Mouse (Mus musculus) hindbrain, embryonic 14.5 days (tissue): ENCODE results near the gene Med28. TPM values are rescaled to one million over a fixed set of nuclear protein-coding genes. Genes with fewer than 3 reads are reported as not detected.
A peak's percentile ranks its signal among the peaks of the same experiment; 100 is the strongest.

Experiments
- ATAC-seq: fragments of 200-750 bp; cut with Nextera tagmentation; 2 replicates; pipeline ENCODE4 v1.8.0; 2017; ENCODE audit warnings: moderate number of reproducible peaks, mild to moderate bottlenecking, moderate TSS enrichment, moderate library complexity; ENCODE audit not compliant: low FRiP score
- DNase-seq: peaks from one replicate; pipeline ENCODE4 v3.0.0-alpha.2; 2015; ENCODE audit warnings: low spot score
- H3K27ac ChIP-seq: fragments of 300-500 bp; sonication (generic); 2 replicates; pipeline ENCODE4 v1.5.1; 2014; ENCODE audit warnings: mild to moderate bottlenecking, moderate library complexity
- H3K27me3 ChIP-seq: fragments of 300-500 bp; sonication (generic); 2 replicates; pipeline ENCODE4 v1.6.1; 2014; ENCODE audit warnings: mild to moderate bottlenecking, low read length, mixed read lengths; ENCODE audit not compliant: control insufficient read depth, insufficient read depth
- H3K36me3 ChIP-seq: fragments of 300-500 bp; sonication (generic); replicated peaks from 2 replicates; pipeline ENCODE4 v1.6.1; 2014; ENCODE audit not compliant: control insufficient read depth, insufficient read depth
- H3K4me1 ChIP-seq: fragments of 300-500 bp; sonication (generic); replicated peaks from 2 replicates; pipeline ENCODE4 v1.6.1; 2014; ENCODE audit warnings: antibody characterized with exemption, low read length, mixed read lengths; ENCODE audit not compliant: control insufficient read depth, insufficient read depth
- H3K4me2 ChIP-seq: fragments of 300-500 bp; sonication (generic); replicated peaks from 2 replicates; pipeline ENCODE4 v1.6.1; 2014; ENCODE audit warnings: mild to moderate bottlenecking, moderate library complexity
- H3K4me3 ChIP-seq: fragments of 300-500 bp; sonication (generic); replicated peaks from 2 replicates; pipeline ENCODE4 v1.5.1; 2014; ENCODE audit warnings: mild to moderate bottlenecking, low read length
- H3K9ac ChIP-seq: fragments of 300-500 bp; sonication (generic); 2 replicates; pipeline ENCODE4 v1.6.1; 2014
- H3K9me3 ChIP-seq: fragments of 300-500 bp; sonication (generic); 2 replicates; pipeline ENCODE4 v1.6.1; 2016; ENCODE audit warnings: low read length; ENCODE audit not compliant: control insufficient read depth
- WGBS: fragments of 180-500 bp; shearing (Covaris S2); extraction: QIAGEN DNeasy Blood & Tissue Kit; methylation state at CpG from one replicate; pipeline ENCODE4 v1.1.7; 2014; 5-methylcytosine and 5-hydroxymethylcytosine counted together
- polyA plus RNA-seq: library from polyadenylated mRNA; unstranded; fragments of >200 nt; fragmentation: Nextera tagmentation; extraction: Ambion mirVana; gene quantifications from 2 replicates; pipeline ENCODE4 v1.2.1, GENCODE M21; 2014

The Med28 gene
- polyA plus RNA-seq, 1 experiment from 2014 or later, result 253 TPM

DNA sequence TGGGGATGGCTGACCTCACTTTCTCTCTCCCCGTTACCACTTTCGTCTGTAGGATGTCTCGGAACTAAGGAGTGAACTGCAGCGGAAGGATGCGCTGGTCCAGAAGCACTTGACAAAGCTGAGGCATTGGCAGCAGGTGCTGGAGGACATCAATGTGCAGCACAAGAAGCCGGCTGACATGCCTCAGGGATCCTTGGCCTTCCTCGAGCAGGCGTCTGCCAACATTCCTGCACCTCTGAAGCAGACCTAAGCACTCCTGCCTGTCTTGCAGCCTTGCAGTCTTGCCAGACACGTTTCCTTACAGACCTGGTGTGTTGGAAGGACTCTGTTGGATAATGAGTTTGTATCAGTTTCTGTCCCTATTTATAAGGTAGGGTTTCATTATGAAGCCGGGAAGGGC, 5.1 kb downstream of the Med28 start:
- ATAC-seq (no peak), DNase-seq (no peak)
- Histone ChIP-seq H3K9ac (no peak overlapping the region), H3K27ac (no peak overlapping the region), H3K9me3 (no peaks in the 10 kb centered on the region), H3K27me3 (no peaks in the 10 kb centered on the region), H3K4me3 (no peak overlapping the region), H3K36me3 (peaks cover 68% of the 10 kb centered on the region), H3K4me1 (peaks cover 15% of the 10 kb centered on the region), H3K4me2 (no peak overlapping the region)
- 95% methylated on average over 10 of the region's 10 CpGs for WGBS

DNA sequence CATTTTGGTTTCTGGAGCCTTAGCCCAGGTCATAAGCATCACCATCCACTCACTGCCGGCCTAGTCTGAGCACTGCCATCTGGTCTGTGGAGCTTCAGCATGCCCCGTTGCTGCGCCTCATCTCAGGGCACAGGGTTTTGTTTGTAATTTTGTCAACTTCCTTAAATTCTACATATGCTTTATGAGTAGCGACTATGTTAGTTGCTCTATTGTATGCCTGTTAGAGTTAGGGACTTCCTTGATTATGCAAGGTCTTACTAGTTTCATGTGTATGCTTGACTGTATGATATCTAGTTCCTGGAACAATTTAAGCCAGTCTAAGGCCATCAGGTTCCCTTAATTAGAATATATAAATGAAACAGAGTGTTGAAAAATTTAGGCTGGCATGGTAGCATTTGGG, 6.3 kb downstream of the Med28 start:
- WGBS, result 96% methylated on average over 4 of the region's 4 CpGs
- Histone ChIP-seq H3K4me2 (no peak overlapping the region), H3K36me3 (peaks cover 78% of the 10 kb centered on the region), H3K4me3 (no peak overlapping the region), H3K27me3 (no peaks in the 10 kb centered on the region), H3K9ac (no peak overlapping the region), H3K27ac (no peak overlapping the region), H3K9me3 (no peaks in the 10 kb centered on the region), H3K4me1 (peaks cover 7% of the 10 kb centered on the region; the same call in 1 of the 2 replicates)
- DNase-seq (no peak), ATAC-seq (no peak)

DNA sequence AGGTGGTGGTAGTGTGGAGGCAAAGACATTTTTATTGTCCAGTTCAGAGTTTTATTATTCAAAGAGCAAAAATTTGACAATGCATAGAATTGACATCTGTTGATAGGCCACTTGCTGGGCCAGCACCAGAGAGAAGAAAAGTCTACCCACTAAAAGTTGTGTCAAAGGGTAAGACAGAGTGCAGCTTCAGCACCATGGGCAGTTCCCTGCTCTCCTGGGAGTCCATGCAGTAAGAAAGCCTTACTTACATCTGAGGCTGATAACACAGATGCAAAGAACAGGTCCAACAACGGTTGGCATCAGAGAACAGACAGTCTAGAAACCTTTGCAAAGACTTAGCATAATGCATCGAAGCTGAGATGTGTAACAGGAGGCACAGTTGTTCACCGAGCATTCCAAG, 9.7 kb downstream of the Med28 start:
- Histone ChIP-seq H3K27ac (no peak overlapping the region), H3K36me3 (peaks cover 69% of the 10 kb centered on the region), H3K4me2 (no peak overlapping the region), H3K4me3 (no peak overlapping the region), H3K27me3 (no peaks in the 10 kb centered on the region), H3K9me3 (no peaks in the 10 kb centered on the region), H3K4me1 (no peaks in the 10 kb centered on the region), H3K9ac (no peak overlapping the region)
- DNase-seq, result no peak
- no peak for ATAC-seq
- WGBS, result 90% methylated on average over 3 of the region's 3 CpGs

DNA sequence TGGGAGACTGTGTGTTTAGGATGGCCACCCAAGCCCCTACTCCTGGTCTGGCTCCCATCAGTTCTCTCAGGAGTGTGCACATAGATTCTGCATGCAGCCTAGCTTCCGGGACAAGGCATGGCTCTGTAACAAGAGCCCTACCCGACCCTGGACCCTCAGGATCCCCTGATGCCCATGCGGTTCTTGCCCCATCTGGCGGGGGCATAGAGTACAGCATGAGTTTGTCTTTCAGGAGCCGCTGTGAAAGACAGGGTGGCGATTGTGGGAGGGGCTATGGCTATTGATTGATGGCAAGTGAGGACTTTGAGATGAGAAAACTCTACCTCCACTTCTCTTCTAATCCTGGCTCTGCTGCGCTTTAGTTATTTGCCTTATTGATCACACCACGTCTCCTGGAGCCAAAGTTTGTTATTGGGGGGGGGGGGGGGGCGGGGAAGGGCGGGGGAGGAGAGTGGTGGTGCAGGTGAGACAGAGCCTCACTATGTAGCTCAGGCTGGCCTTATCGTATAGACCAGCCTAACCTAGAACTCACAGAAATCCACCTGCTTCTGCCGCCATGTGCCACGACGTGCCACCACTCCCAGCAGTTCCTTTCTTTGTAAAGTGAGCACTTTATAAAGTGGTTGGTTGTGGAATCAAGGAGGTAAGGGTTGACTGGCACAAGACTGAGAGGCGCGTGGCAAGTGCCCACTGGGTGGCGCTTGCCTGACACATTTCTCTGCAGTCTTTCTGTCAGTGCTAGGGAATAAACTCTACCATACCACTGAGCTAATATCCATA, 14.5 kb downstream of the Med28 start:
- Histone ChIP-seq H3K4me3 (no peak overlapping the region), H3K9me3 (no peaks in the 10 kb centered on the region), H3K36me3 (peaks cover 21% of the 10 kb centered on the region), H3K4me2 (no peak overlapping the region), H3K9ac (no peak overlapping the region), H3K27me3 (no peaks in the 10 kb centered on the region), H3K4me1 (no peaks in the 10 kb centered on the region), H3K27ac (no peak overlapping the region)
- ATAC-seq (peak; percentile 76), DNase-seq (peak; percentile 52)
- 9% methylated on average over 15 of the region's 17 CpGs for WGBS

DNA sequence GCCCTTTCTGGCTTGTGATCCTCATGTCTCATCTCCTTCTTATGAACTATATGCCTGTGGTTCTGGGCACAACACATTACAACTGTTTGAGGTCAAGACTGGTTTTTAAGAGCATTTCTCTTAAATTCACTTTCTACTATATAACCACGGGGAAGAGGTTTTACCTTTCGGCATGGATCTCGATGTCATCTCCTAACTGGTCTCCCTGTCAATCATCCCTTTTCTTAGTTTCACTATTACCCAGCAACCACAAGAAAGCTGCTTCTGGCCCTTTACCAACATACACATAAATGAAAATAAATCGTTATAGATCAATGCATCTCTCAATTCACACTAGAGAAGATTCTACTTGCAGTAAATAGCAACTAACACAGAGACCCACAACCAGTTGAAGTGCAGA, 15.1 kb downstream of the Med28 start:
- Histone ChIP-seq H3K9ac (no peak overlapping the region), H3K27ac (no peak overlapping the region), H3K9me3 (no peaks in the 10 kb centered on the region), H3K36me3 (peaks cover 14% of the 10 kb centered on the region), H3K4me1 (no peaks in the 10 kb centered on the region), H3K4me2 (no peak overlapping the region), H3K27me3 (no peaks in the 10 kb centered on the region), H3K4me3 (no peak overlapping the region)
- ATAC-seq, result no peak
- 70% methylated on average over 4 of the region's 4 CpGs for whole genome bisulfite sequencing
- no peak for DNase-seq

DNA sequence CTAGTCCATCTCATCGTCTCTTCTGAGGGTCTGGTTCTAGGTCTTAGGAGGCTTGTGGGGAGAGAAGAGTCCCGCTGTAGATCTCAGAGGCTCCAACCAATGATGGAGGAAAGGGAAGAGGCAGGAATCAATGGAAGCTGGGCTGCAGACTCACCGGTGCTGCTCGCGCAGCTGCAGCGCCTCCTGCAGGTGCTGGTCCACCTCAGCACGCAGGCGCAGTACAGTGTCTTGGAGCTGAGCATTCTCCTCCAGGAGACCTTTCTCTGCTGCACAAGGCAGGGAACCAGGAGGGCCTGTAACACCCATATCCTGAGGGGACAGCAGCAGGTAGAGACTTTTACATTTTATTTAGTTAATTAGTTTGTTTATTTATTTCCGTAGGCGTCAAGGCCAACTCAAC, 19.5 kb downstream of the Med28 start:
- Histone ChIP-seq H3K36me3 (no peaks in the 10 kb centered on the region), H3K27me3 (no peaks in the 10 kb centered on the region), H3K9ac (no peak overlapping the region), H3K9me3 (no peaks in the 10 kb centered on the region), H3K4me1 (no peaks in the 10 kb centered on the region), H3K4me2 (no peak overlapping the region), H3K4me3 (no peak overlapping the region), H3K27ac (no peak overlapping the region)
- WGBS, result 55% methylated on average over 10 of the region's 10 CpGs
- ATAC-seq, result no peak
- DNase-seq, result no peak

DNA sequence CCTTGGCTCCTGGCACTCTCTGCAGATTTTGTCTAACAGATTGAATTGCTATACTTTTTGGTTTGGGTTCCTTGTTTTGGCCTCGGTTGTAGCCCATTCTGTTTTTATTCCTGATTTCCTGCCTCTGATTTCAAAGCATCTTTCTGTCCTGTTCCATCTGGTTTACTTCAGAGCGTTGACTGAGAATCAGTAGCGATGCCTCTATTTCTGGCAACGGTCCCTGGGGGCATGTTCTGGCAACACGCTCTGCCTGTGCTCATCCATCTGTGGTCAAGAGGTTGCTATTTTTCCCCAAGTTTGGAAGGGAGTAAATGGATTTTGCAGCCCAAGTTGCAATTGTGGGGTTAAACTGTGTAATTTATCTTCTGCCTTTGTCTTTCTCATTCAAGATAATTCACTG, 23.3 kb downstream of the Med28 start:
- DNase-seq, result no peak
- WGBS, result 62% methylated on average over 5 of the region's 5 CpGs

DNA sequence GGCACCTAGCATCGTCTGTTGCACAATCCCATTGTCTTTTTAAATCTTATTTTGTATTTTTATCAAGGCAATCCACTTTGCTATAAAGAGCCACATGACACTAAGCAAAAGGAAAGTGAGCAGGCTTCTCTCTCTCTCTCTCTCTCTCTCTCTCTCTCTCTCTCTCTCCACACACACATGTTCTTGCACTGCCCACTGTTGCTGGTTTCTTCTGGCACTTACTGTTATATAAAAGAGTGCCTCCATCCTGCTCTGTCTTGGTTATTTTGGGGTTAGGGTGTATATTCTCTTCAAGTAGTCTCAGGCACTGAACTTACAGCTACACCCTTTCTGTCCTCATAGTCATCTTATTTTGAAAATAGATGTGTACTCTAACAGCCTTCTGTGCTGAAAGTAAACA, 29.6 kb downstream of the Med28 start:
- no peaks in the 10 kb centered on the region for H3K36me3 ChIP-seq
- H3K4me3 ChIP-seq, result no peak overlapping the region
- ATAC-seq, result no peak
- H3K9me3 ChIP-seq, result no peaks in the 10 kb centered on the region
- no peak overlapping the region for H3K4me2 ChIP-seq
- WGBS, result 92% methylated on average over 1 of the region's 1 CpGs
- H3K27ac ChIP-seq, result no peak overlapping the region
- no peak overlapping the region for H3K9ac ChIP-seq
- no peak for DNase-seq
- no peaks in the 10 kb centered on the region for H3K4me1 ChIP-seq
- H3K27me3 ChIP-seq, result no peaks in the 10 kb centered on the region

More for the DNA sequence above, 23.3 kb downstream of the Med28 start:
- Histone ChIP-seq H3K27ac (no peak overlapping the region), H3K4me1 (no peaks in the 10 kb centered on the region), H3K9ac (no peak overlapping the region), H3K4me2 (no peak overlapping the region), H3K36me3 (no peaks in the 10 kb centered on the region), H3K4me3 (no peak overlapping the region), H3K9me3 (no peaks in the 10 kb centered on the region), H3K27me3 (no peaks in the 10 kb centered on the region)
- no peak for ATAC-seq

DNA sequence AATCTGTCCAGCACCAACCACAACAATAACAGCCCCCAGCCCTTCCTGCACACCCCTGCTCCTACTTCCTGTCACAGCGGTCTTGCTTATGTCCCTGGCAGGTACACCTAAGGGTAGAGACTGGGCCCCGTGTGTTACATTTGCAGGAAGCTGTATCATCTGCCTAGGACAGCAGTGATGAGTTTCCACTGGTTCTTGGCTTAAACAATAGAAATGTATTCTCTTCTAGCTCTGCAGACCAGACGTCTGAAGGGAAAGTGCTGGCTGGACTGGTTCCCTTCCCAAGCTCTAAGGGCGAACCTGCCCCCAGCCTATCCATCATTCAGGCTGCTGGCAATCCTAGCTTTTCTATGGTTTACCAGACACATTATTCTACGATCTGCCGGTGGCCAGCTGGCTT, 44.0 kb downstream of the Med28 start:
- H3K9me3 ChIP-seq, result no peaks in the 10 kb centered on the region
- DNase-seq (no peak), ATAC-seq (no peak)
- no peak overlapping the region for H3K4me2 ChIP-seq
- H3K9ac ChIP-seq, result no peak overlapping the region
- no peak overlapping the region for H3K27ac ChIP-seq
- no peaks in the 10 kb centered on the region for H3K36me3 ChIP-seq
- no peaks in the 10 kb centered on the region for H3K4me1 ChIP-seq
- no peak overlapping the region for H3K4me3 ChIP-seq
- H3K27me3 ChIP-seq, result no peaks in the 10 kb centered on the region
- WGBS, result 69% methylated on average over 6 of the region's 6 CpGs

DNA sequence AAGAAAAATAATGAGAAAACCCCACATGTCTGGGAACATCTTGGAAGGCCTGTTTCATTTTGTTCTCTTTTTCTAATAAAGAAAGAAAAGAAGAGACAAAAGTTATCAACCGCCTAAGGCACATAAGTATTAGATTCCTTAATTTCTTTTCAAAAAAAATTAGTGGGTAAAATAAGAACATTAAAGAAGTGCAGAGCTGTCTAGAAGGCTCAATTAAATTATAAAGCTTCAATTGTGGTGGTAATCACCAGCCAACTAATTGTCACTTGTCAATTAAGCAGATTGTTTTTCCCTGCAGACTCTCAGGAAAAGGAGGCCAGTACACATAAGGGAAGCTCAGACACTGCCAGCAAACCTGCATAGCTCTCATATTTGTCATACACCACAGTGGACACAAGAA, 45.8 kb downstream of the Med28 start:
- Histone ChIP-seq H3K27me3 (no peaks in the 10 kb centered on the region), H3K9ac (no peak overlapping the region), H3K4me3 (no peak overlapping the region), H3K9me3 (no peaks in the 10 kb centered on the region), H3K36me3 (no peaks in the 10 kb centered on the region), H3K27ac (no peak overlapping the region), H3K4me1 (no peaks in the 10 kb centered on the region), H3K4me2 (no peak overlapping the region)
- ATAC-seq (no peak), DNase-seq (no peak)
- 84% methylated on average over 1 of the region's 1 CpGs for WGBS
